Mouse (Mus musculus) gonadal fat pad, adult 2 months (tissue): ENCODE measurements around the gene Esam. TPM values are rescaled to one million over a fixed set of nuclear protein-coding genes. Genes with fewer than 3 reads are reported as not detected.

Source experiments
- DNase-seq: peaks from one replicate; pipeline ENCODE4 v3.0.0-alpha.2; 2012; ENCODE audit warnings: low read depth
- polyA plus RNA-seq: library from polyadenylated mRNA; depleted of rRNA; stranded (reverse); fragments of >200 nt; gene quantifications from 2 replicates; pipeline ENCODE4 v1.2.3, GENCODE M21; 2012; rRNA removed

Esam gene
- polyA plus RNA-seq, 1 experiment: 73.5 TPM

- DNase-seq: no peak
Observed at GRCm38 (mm10) chr9:37554279-37554678, 26.4 kb downstream of the Esam start.

GRCm38 (mm10) chr9:37554838-37555748 lies 27.2 kb downstream of the Esam start, which contains the start of gene Siae:
Siae (plus strand) TSS chr9:37555698.
- no peak for DNase-seq

GRCm38 (mm10) chr9:37556366-37556765 lies 28.5 kb downstream of the Esam start:
- DNase-seq: no peak

- no peak for DNase-seq
Observed at GRCm38 (mm10) chr9:37560617-37561016, 32.7 kb downstream of the Esam start.

- DNase-seq: no peak
Observed at GRCm38 (mm10) chr9:37563805-37564204, 35.9 kb downstream of the Esam start.

GRCm38 (mm10) chr9:37567019-37567418 lies 39.1 kb downstream of the Esam start:
- DNase-seq: no peak

- DNase-seq: no peak
Observed at GRCm38 (mm10) chr9:37567454-37567853, 39.6 kb downstream of the Esam start.

- no peak for DNase-seq
Observed at GRCm38 (mm10) chr9:37567892-37568604, 40.2 kb downstream of the Esam start.

- no peak for DNase-seq
Observed at GRCm38 (mm10) chr9:37568605-37569214, 40.8 kb downstream of the Esam start.

- no peak for DNase-seq
Observed at GRCm38 (mm10) chr9:37569231-37569835, 41.5 kb downstream of the Esam start.

GRCm38 (mm10) chr9:37572204-37572876 lies 44.5 kb downstream of the Esam start:
- DNase-seq: no peak

- DNase-seq: peak; percentile 41
Observed at GRCm38 (mm10) chr9:37576436-37576930, 48.6 kb downstream of the Esam start.

- no peak for DNase-seq
Observed at GRCm38 (mm10) chr9:37583594-37583993, 55.7 kb downstream of the Esam start.

GRCm38 (mm10) chr9:37586718-37587117 lies 58.8 kb downstream of the Esam start:
- no peak for DNase-seq

Other genes starting within 250 kb of the Esam start
- gene Ccdc15, start 179.6 kb upstream of the Esam start, polyA plus RNA-seq: 0.77 and 1.1 TPM in 2 replicates
- 0.32 and 0.51 TPM in 2 replicates for gene Hepacam, start 160.7 kb upstream of the Esam start, polyA plus RNA-seq
- gene Robo4, start 126.2 kb upstream of the Esam start, polyA plus RNA-seq: 27.9 and 34.2 TPM in 2 replicates
- 0.25 and 0.34 TPM in 2 replicates for gene Robo3, start 94.8 kb upstream of the Esam start, polyA plus RNA-seq
- gene Msantd2, start 38.8 kb upstream of the Esam start, polyA plus RNA-seq: 9.2 and 10.4 TPM in 2 replicates
- gene Vsig2, start 11.2 kb downstream of the Esam start, polyA plus RNA-seq: 9.4 and 11.8 TPM in 2 replicates
- gene Nrgn, start 24.8 kb downstream of the Esam start, polyA plus RNA-seq: 19.3 and 24.3 TPM in 2 replicates
- gene Siae, start 27.6 kb downstream of the Esam start, polyA plus RNA-seq: 13.6 and 14.4 TPM in 2 replicates
- gene Spa17, start 85.6 kb downstream of the Esam start, polyA plus RNA-seq: 3.4 and 4.9 TPM in 2 replicates
- gene Tbrg1, start 129.2 kb downstream of the Esam start, polyA plus RNA-seq: 64.0 and 70.4 TPM in 2 replicates
- gene Panx3, start 141.2 kb downstream of the Esam start, polyA plus RNA-seq: not detected in 2 replicates
- gene Olfr160, start 188.2 kb downstream of the Esam start, polyA plus RNA-seq: not detected in 2 replicates
- gene Olfr874, start 217.0 kb downstream of the Esam start, polyA plus RNA-seq: not detected in 2 replicates
- not detected in 2 replicates for gene Olfr875, start 243.8 kb downstream of the Esam start, polyA plus RNA-seq